Comparison of ENCODE assay signal across 8 mouse cellular contexts in the genomic region with DNA sequence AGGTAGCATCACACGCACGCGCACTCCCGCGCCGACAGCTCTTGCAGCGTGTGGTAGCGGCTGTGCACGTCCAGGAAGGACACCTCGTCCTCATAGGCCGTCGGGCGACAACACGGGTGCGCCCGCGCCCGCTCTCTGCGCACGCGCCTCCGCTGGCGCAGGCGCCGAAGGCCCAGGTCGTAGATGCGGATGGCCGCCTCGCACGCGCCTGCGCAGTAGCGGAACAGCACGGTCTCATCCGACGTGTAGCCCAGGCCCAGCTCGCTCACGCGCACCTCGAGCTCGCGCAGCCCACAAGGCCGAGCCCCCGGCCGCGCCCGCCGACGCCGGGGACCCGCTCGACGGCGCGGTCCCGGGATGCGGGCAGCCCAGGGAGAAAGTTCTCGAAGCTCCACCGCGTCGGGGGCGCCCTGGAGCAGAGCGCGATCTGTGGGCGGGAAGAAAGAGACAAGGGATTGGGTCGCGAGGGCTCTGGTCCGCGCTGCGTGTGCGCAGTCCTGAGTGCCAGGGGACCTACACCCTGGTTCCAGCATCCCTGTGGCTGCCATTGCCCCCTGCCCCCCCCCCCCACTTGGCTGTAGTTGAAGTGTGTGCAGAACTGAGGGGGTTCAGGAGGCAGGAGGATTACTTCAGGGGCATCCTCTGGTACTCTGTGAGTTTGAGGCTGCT. TPM values are rescaled to one million over a fixed set of nuclear protein-coding genes. Genes with fewer than 3 reads are reported as not detected.
DNase-seq lines count a peak whose midpoint lies in the region; ATAC-seq and TF ChIP-seq lines count a peak whose summit lies in the region.

No protein-coding gene starts in this region.

- TF ChIP-seq CTCF in heart, postnatal 0 days (IDR thresholded peaks at IDR 0.05; ENCODE audit: low read depth), result no peak

- no peak overlapping the region for H3K27ac ChIP-seq in heart, postnatal 0 days (ENCODE audit: low read depth)
- H3K27ac ChIP-seq in limb, embryonic 15.5 days, result no peak overlapping the region
- no peak overlapping the region for H3K27ac ChIP-seq in neural tube, embryonic 11.5 days (ENCODE audit: low read depth, low read length)

- peak; percentile 68 for DNase-seq in adrenal gland, postnatal 14 days
- no peak for DNase-seq in adrenal gland, adult 2 months
- DNase-seq in adrenal gland, postnatal 36 days, result peak; percentile 49 to 61
- DNase-seq in heart, postnatal 0 days (ENCODE audit: low spot score), result no peak
- peak; percentile 83 for DNase-seq in neural tube, embryonic 11.5 days (ENCODE audit: low spot score)
- no peak for DNase-seq in c-Kit-positive CD71-positive TER-119-positive erythroid progenitor cells, embryonic 14.5 days (ENCODE audit: low spot score)

- peak; percentile 62 for ATAC-seq in heart, postnatal 0 days (ENCODE audit: insufficient read depth, low read depth)
- ATAC-seq in limb, embryonic 15.5 days (ENCODE audit: insufficient number of reproducible peaks, low FRiP score, low TSS enrichment, low read depth), result peak; percentile 56; the same call in 1 of the 2 replicates
- ATAC-seq in neural tube, embryonic 11.5 days (ENCODE audit: insufficient read depth, low FRiP score, low TSS enrichment), result peak; percentile 56; the same call in 1 of the 2 replicates
- no peak for ATAC-seq in cerebellum, adult (ENCODE audit: insufficient number of reproducible peaks, low FRiP score, low TSS enrichment)

- H3K9me3 ChIP-seq in heart, postnatal 0 days (replicated peaks; ENCODE audit: control insufficient read depth, low read length), result no peaks in the 10 kb centered on the region
- H3K9me3 ChIP-seq in limb, embryonic 15.5 days, result no peaks in the 10 kb centered on the region
- no peaks in the 10 kb centered on the region for H3K9me3 ChIP-seq in neural tube, embryonic 11.5 days (ENCODE audit: control insufficient read depth, low read length)

- peak overlapping the region; percentile 10; the same call in 1 of the 2 replicates for H3K4me3 ChIP-seq in heart, postnatal 0 days (ENCODE audit: low read depth, low read length)
- peak overlapping the region; percentile 31 for H3K4me3 ChIP-seq in limb, embryonic 15.5 days
- H3K4me3 ChIP-seq in neural tube, embryonic 11.5 days (ENCODE audit: low read depth, low read length), result peak overlapping the region; percentile 16; the same call in 1 of the 2 replicates

- peak overlapping the region; percentile 35; the same call in 1 of the 2 replicates for H3K4me2 ChIP-seq in heart, postnatal 0 days (ENCODE audit: low read depth, low read length)
- peak overlapping the region; percentile 42 for H3K4me2 ChIP-seq in limb, embryonic 15.5 days
- peak overlapping the region; percentile 27 for H3K4me2 ChIP-seq in neural tube, embryonic 11.5 days (ENCODE audit: low read depth)

- TF ChIP-seq EP300 in heart, postnatal 0 days (IDR thresholded peaks at IDR 0.05; ENCODE audit: low read depth), result no peak

- no peak overlapping the region for H3K9ac ChIP-seq in heart, postnatal 0 days (replicated peaks; ENCODE audit: low read depth, low read length)
- H3K9ac ChIP-seq in limb, embryonic 15.5 days, result no peak overlapping the region
- H3K9ac ChIP-seq in neural tube, embryonic 11.5 days (ENCODE audit: low read length), result no peak overlapping the region; the same call in 1 of the 2 replicates

- H3K27me3 ChIP-seq in heart, postnatal 0 days (ENCODE audit: control insufficient read depth, insufficient read depth, low read length), result peaks cover 41% of the 10 kb centered on the region
- H3K27me3 ChIP-seq in limb, embryonic 15.5 days, result peaks cover 51% of the 10 kb centered on the region
- peaks cover 55% of the 10 kb centered on the region for H3K27me3 ChIP-seq in neural tube, embryonic 11.5 days (ENCODE audit: control insufficient read depth, insufficient read depth, low read length)

- 30% methylated on average over 71 of the region's 71 CpGs for WGBS in heart, postnatal 0 days
- 35% methylated on average over 71 of the region's 71 CpGs for WGBS in limb, embryonic 15.5 days
- WGBS in neural tube, embryonic 11.5 days, result 27% methylated on average over 65 of the region's 71 CpGs

- H3K4me1 ChIP-seq in heart, postnatal 0 days (ENCODE audit: control insufficient read depth, insufficient read depth), result no peaks in the 10 kb centered on the region
- H3K4me1 ChIP-seq in limb, embryonic 15.5 days, result peaks cover 37% of the 10 kb centered on the region
- H3K4me1 ChIP-seq in neural tube, embryonic 11.5 days (ENCODE audit: control insufficient read depth, insufficient read depth, low read length), result no peaks in the 10 kb centered on the region

- H3K36me3 ChIP-seq in heart, postnatal 0 days (replicated peaks; ENCODE audit: control insufficient read depth, insufficient read depth, low read length), result no peaks in the 10 kb centered on the region
- H3K36me3 ChIP-seq in limb, embryonic 15.5 days, result no peaks in the 10 kb centered on the region
- H3K36me3 ChIP-seq in neural tube, embryonic 11.5 days (ENCODE audit: control insufficient read depth, insufficient read depth, low read length), result no peaks in the 10 kb centered on the region

RNA-seq across cellular contexts. Expression of a gene that starts 5.8 kb away (rescaled TPM):
- 4.5 and 4.8 TPM in 2 replicates for total RNA-seq in adrenal gland, postnatal 14 days (2021)
- 1 to 10 TPM; 3.2 to 3.9 TPM for total RNA-seq in adrenal gland, adult 2 months (2021)
- polyA plus RNA-seq in adrenal gland, adult 2 months (2012; rRNA removed), result 53.9 and 64.0 TPM in 2 replicates
- 1 to 10 TPM; 3.8 to 5.4 TPM for total RNA-seq in adrenal gland, postnatal 36 days (2021)
- total RNA-seq in heart, postnatal 0 days (2014; rRNA removed; ENCODE audit: low replicate concordance), result 83.1 and 104 TPM in 2 replicates
- 33.9 and 35.5 TPM in 2 replicates for polyA plus RNA-seq in heart, postnatal 0 days (2015; fragmentation: Nextera tagmentation; extraction: Ambion mirVana)
- polyA plus RNA-seq in limb, embryonic 15.5 days (2015; fragmentation: Nextera tagmentation; extraction: Ambion mirVana), result 15.2 and 20.5 TPM in 2 replicates
- polyA plus RNA-seq in neural tube, embryonic 11.5 days (2014; fragmentation: Nextera tagmentation; extraction: Ambion mirVana), result 5.8 and 6.3 TPM in 2 replicates

RNA-seq across cellular contexts. Expression of a gene that starts 13.0 kb away (rescaled TPM):
- 29.1 and 37.2 TPM in 2 replicates for total RNA-seq in adrenal gland, postnatal 14 days (2021)
- 10 to 100 TPM; 30.0 to 36.2 TPM for total RNA-seq in adrenal gland, adult 2 months (2021)
- 104 and 121 TPM in 2 replicates for polyA plus RNA-seq in adrenal gland, adult 2 months (2012; rRNA removed)
- total RNA-seq in adrenal gland, postnatal 36 days (2021), result 10 to 100 TPM; 31.5 to 32.5 TPM
- 25.8 and 28.9 TPM in 2 replicates for total RNA-seq in heart, postnatal 0 days (2014; rRNA removed; ENCODE audit: low replicate concordance)
- 21.1 and 23.0 TPM in 2 replicates for polyA plus RNA-seq in heart, postnatal 0 days (2015; fragmentation: Nextera tagmentation; extraction: Ambion mirVana)
- polyA plus RNA-seq in limb, embryonic 15.5 days (2015; fragmentation: Nextera tagmentation; extraction: Ambion mirVana), result 43.9 and 45.5 TPM in 2 replicates
- 36.6 and 42.3 TPM in 2 replicates for polyA plus RNA-seq in neural tube, embryonic 11.5 days (2014; fragmentation: Nextera tagmentation; extraction: Ambion mirVana)

RNA-seq across cellular contexts. Expression of a gene that starts 18.5 kb away (rescaled TPM):
- total RNA-seq in adrenal gland, postnatal 14 days (2021), result 0.30 and 1.0 TPM in 2 replicates
- under 1 TPM; 0.43 to 0.73 TPM for total RNA-seq in adrenal gland, adult 2 months (2021)
- 4.7 and 5.6 TPM in 2 replicates for polyA plus RNA-seq in adrenal gland, adult 2 months (2012; rRNA removed)
- total RNA-seq in adrenal gland, postnatal 36 days (2021), result under 1 TPM; 0.26 to 0.60 TPM
- 0.62 TPM in 1 of 2 replicates, not detected in the other for total RNA-seq in heart, postnatal 0 days (2014; rRNA removed; ENCODE audit: low replicate concordance)
- polyA plus RNA-seq in heart, postnatal 0 days (2015; fragmentation: Nextera tagmentation; extraction: Ambion mirVana), result 0.49 and 0.67 TPM in 2 replicates
- polyA plus RNA-seq in limb, embryonic 15.5 days (2015; fragmentation: Nextera tagmentation; extraction: Ambion mirVana), result 0.72 and 1.00 TPM in 2 replicates
- 0.77 and 1.1 TPM in 2 replicates for polyA plus RNA-seq in neural tube, embryonic 11.5 days (2014; fragmentation: Nextera tagmentation; extraction: Ambion mirVana)

RNA-seq across cellular contexts. Expression of a gene that starts 33.7 kb away (rescaled TPM):
- 22.3 and 23.9 TPM in 2 replicates for total RNA-seq in adrenal gland, postnatal 14 days (2021)
- 10 to 100 TPM; 26.8 to 31.6 TPM for total RNA-seq in adrenal gland, adult 2 months (2021)
- polyA plus RNA-seq in adrenal gland, adult 2 months (2012; rRNA removed), result 50.2 and 57.3 TPM in 2 replicates
- 10 to 100 TPM; 14.7 to 36.6 TPM for total RNA-seq in adrenal gland, postnatal 36 days (2021)
- total RNA-seq in heart, postnatal 0 days (2014; rRNA removed; ENCODE audit: low replicate concordance), result 15.1 and 16.3 TPM in 2 replicates
- polyA plus RNA-seq in heart, postnatal 0 days (2015; fragmentation: Nextera tagmentation; extraction: Ambion mirVana), result 10.7 and 11.0 TPM in 2 replicates
- 18.1 and 18.2 TPM in 2 replicates for polyA plus RNA-seq in limb, embryonic 15.5 days (2015; fragmentation: Nextera tagmentation; extraction: Ambion mirVana)
- 17.3 and 17.6 TPM in 2 replicates for polyA plus RNA-seq in neural tube, embryonic 11.5 days (2014; fragmentation: Nextera tagmentation; extraction: Ambion mirVana)

RNA-seq across cellular contexts. Expression of a gene that starts 34.0 kb away (rescaled TPM):
- total RNA-seq in adrenal gland, postnatal 14 days (2021), result 382 and 386 TPM in 2 replicates
- total RNA-seq in adrenal gland, adult 2 months (2021), result 100 to 1,000 TPM; 263 to 339 TPM
- 862 and 877 TPM in 2 replicates for polyA plus RNA-seq in adrenal gland, adult 2 months (2012; rRNA removed)
- total RNA-seq in adrenal gland, postnatal 36 days (2021), result 100 to 1,000 TPM; 290 to 298 TPM
- 892 and 948 TPM in 2 replicates for total RNA-seq in heart, postnatal 0 days (2014; rRNA removed; ENCODE audit: low replicate concordance)
- 1,914 and 1,978 TPM in 2 replicates for polyA plus RNA-seq in heart, postnatal 0 days (2015; fragmentation: Nextera tagmentation; extraction: Ambion mirVana)
- polyA plus RNA-seq in limb, embryonic 15.5 days (2015; fragmentation: Nextera tagmentation; extraction: Ambion mirVana), result 370 and 405 TPM in 2 replicates
- polyA plus RNA-seq in neural tube, embryonic 11.5 days (2014; fragmentation: Nextera tagmentation; extraction: Ambion mirVana), result 403 and 406 TPM in 2 replicates

Comparison
In these comparisons a context has a peak if more than half of its experiments do, and no peak if none do; other contexts are left out.
1. DNase-seq: peak in adrenal gland, postnatal 14 days (single experiment), adrenal gland, postnatal 36 days (2 of 2) and neural tube, embryonic 11.5 days (single experiment); none in adrenal gland, adult 2 months (single experiment), heart, postnatal 0 days (single experiment) and c-Kit-positive CD71-positive TER-119-positive erythroid progenitor cells, embryonic 14.5 days (single experiment).
2. RNA of a gene that starts 5.8 kb away (total RNA-seq): 83.1 to 104 TPM in heart, postnatal 0 days; 3.8 to 5.4 TPM in adrenal gland, postnatal 36 days, 4.5 to 4.8 TPM in adrenal gland, postnatal 14 days and 3.2 to 3.9 TPM in adrenal gland, adult 2 months; every median in the first group is over 10 times any median in the second.
3. Peak in every context shown above with its lines, with median percentiles within 50 percentile points of each other: H3K4me2 ChIP-seq and H3K4me3 ChIP-seq.